Mouse (Mus musculus) embryo, embryonic 9.5 days (tissue): Measurements from ENCODE around the gene Pi16.

Experiments
- DNase-seq: peaks from one replicate; pipeline ENCODE4 v3.0.0-alpha.2; 2017; ENCODE audit errors: extremely low spot score

Gene Pi16

GRCm38 (mm10) chr17:29356479-29356856, 39.0 kb downstream of the Pi16 start:
- DNase-seq = peak; percentile 83

- no peak for DNase-seq
Measured at GRCm38 (mm10) chr17:29356882-29357281, 39.4 kb downstream of the Pi16 start.

GRCm38 (mm10) chr17:29358928-29359327, 41.4 kb downstream of the Pi16 start:
- DNase-seq = no peak

GRCm38 (mm10) chr17:29360761-29361221, 43.3 kb downstream of the Pi16 start, which contains the start of gene Fgd2:
Gene Fgd2, plus strand, starts transcription at chr17:29360914.
- DNase-seq = no peak

- DNase-seq = peak; percentile 40
Measured at GRCm38 (mm10) chr17:29361982-29362691, 44.7 kb downstream of the Pi16 start.

- no peak for DNase-seq
Measured at GRCm38 (mm10) chr17:29363109-29363508, 45.6 kb downstream of the Pi16 start.

- DNase-seq = no peak
Measured at GRCm38 (mm10) chr17:29365105-29365621, 47.7 kb downstream of the Pi16 start.

GRCm38 (mm10) chr17:29368726-29369125, 51.2 kb downstream of the Pi16 start:
- peak; percentile 24 for DNase-seq

GRCm38 (mm10) chr17:29370984-29371723, 53.7 kb downstream of the Pi16 start:
- peak; percentile 91 for DNase-seq

GRCm38 (mm10) chr17:29375871-29376270, 58.4 kb downstream of the Pi16 start:
- no peak for DNase-seq

- DNase-seq = no peak
Measured at GRCm38 (mm10) chr17:29378056-29378455, 60.6 kb downstream of the Pi16 start.
